Mouse (Mus musculus): ENCODE results near the gene Col23a1. TPM values are rescaled to one million over a fixed set of nuclear protein-coding genes. Genes with fewer than 3 reads are reported as not detected.
"Not testable (repeated sequence)": the region's sequence is repeated elsewhere in the genome, so short reads cannot be mapped to it uniquely, and the experiment has no call there.

Col23a1 gene
- polyA plus RNA-seq, 1 experiment from 2014 or later: 6.1 TPM

DNA sequence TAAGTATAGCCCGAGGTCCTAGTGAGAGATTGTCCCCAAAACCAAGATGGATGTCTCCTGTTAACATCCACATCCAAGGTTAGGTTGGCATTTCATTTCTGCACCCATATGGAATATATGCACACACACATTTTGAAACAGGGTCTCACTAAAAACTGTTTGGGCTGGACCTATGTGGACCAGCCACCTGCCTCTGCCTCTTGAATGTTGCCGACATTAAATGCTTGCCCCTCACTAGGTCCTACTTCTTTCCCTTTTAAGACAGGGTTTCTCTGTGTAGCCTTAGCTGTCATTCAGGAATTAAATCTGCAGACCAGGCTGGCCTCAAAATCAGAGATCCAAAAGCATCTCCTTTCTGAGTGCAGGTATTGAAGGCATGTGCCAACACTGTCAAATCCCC lies 307.8 kb downstream of the Col23a1 start:
- Histone ChIP-seq H3K27me3 (ENCODE audit: poor library complexity, severe bottlenecking) (no peaks in the 10 kb centered on the region), H3K4me1 (peaks cover 16% of the 10 kb centered on the region), H3K9me3 (no peaks in the 10 kb centered on the region), H3K4me3 (no peak overlapping the region), H3K27ac (no peak overlapping the region), H3K36me3 (replicated peaks) (peaks cover 100% of the 10 kb centered on the region)
- no peak for DNase-seq (ENCODE audit: extremely low spot score, low spot score)
- 89% methylated on average over 2 of the region's 2 CpGs for WGBS

DNA sequence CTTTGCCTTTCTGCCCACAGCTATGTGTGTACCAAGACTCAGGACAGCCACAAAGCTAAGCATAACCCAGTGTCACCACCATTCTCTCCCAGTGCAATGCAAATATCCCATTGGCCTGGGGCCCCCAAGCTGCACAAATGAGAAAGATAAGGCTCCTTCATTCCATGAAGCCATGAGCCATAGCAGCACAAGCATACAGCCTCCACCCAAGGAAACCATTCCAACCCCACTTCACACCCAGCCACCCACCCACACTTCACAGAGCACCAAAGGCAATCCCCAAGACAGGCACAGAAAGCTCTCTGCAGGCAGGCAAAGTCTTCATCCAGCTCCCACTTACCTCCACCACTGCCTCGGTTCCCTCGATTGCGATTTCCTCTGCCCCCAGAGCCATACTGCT lies 312.5 kb downstream of the Col23a1 start:
- WGBS: 89% methylated on average over 3 of the region's 3 CpGs
- Histone ChIP-seq H3K27me3 (ENCODE audit: poor library complexity, severe bottlenecking) (no peaks in the 10 kb centered on the region), H3K4me3 (peak overlapping the region; percentile 21; the same call in 1 of the 2 replicates), H3K4me1 (peaks cover 45% of the 10 kb centered on the region), H3K36me3 (replicated peaks) (peaks cover 89% of the 10 kb centered on the region), H3K9me3 (no peaks in the 10 kb centered on the region), H3K27ac (no peak overlapping the region)
- no peak for DNase-seq (ENCODE audit: extremely low spot score, low spot score)

DNA sequence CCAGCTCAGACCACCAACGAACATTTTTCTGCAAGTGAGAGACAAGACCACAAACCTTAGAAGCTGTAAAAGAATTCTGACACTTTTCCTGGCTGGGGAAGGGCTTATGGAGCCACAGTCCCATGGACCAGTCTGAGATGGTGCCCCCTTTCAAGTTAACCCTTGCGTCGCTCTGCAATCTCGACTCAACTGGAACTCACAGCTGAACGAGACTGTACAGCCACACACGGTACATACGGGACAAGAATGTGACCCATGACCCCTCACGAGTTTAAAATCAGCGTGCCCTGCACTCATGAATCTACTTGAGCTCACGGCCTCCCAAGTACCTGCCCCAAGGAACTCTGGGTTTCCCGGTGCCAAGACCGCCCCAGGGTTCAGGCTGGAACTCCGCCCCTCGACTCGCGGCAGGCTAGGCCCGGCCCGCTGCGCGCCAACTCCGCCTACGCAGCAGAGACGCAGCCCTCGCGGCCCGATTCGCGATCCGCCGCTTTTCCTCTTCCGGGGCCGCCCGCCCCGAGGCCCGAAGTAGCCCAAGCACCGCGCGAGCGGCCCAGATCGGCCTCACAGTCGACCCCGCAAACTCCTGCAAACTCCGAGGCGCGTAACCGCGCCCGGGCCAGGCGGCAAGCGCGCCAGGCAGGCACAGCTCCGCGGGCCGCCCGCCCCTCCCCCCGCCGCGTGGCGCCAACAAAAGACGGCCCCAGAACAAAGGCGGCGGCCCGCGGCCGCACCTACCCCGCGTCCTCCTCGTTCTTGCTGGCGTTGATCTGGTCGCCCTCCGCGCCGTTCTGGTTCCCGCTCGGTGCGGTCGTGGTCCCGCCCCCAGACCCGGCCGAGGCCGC lies 316.1 kb downstream of the Col23a1 start:
- peak overlapping the region; percentile 99 for H3K27ac ChIP-seq
- H3K4me3 ChIP-seq: peak overlapping the region; percentile 74
- no peaks in the 10 kb centered on the region for H3K9me3 ChIP-seq
- H3K36me3 ChIP-seq (replicated peaks): peaks cover 53% of the 10 kb centered on the region
- H3K27me3 ChIP-seq (ENCODE audit: poor library complexity, severe bottlenecking): no peaks in the 10 kb centered on the region
- H3K4me1 ChIP-seq: peaks cover 51% of the 10 kb centered on the region
- peak; percentile 72 for DNase-seq (ENCODE audit: extremely low spot score, low spot score)
- WGBS: under 1% methylated on average over 81 of the region's 81 CpGs

- H3K27me3 ChIP-seq (ENCODE audit: poor library complexity, severe bottlenecking): no peaks in the 10 kb centered on the region
- H3K9me3 ChIP-seq: no peaks in the 10 kb centered on the region
- DNase-seq (ENCODE audit: extremely low spot score, low spot score): peak; percentile 99
- under 1% methylated on average over 91 of the region's 91 CpGs for WGBS
- peak within 1 kb of the TSS; percentile 99 for H3K27ac ChIP-seq
- peak within 1 kb of the TSS; percentile 74 for H3K4me3 ChIP-seq
- peaks cover 44% of the 10 kb centered on the region for H3K4me1 ChIP-seq
- H3K36me3 ChIP-seq (replicated peaks): peaks cover 46% of the 10 kb centered on the region
Measured at GRCm38 (mm10) chr11:51606447-51607095, 316.9 kb downstream of the Col23a1 start, which contains the start of gene Hnrnpab. Hnrnpab (minus strand) TSS chr11:51606847.

DNA sequence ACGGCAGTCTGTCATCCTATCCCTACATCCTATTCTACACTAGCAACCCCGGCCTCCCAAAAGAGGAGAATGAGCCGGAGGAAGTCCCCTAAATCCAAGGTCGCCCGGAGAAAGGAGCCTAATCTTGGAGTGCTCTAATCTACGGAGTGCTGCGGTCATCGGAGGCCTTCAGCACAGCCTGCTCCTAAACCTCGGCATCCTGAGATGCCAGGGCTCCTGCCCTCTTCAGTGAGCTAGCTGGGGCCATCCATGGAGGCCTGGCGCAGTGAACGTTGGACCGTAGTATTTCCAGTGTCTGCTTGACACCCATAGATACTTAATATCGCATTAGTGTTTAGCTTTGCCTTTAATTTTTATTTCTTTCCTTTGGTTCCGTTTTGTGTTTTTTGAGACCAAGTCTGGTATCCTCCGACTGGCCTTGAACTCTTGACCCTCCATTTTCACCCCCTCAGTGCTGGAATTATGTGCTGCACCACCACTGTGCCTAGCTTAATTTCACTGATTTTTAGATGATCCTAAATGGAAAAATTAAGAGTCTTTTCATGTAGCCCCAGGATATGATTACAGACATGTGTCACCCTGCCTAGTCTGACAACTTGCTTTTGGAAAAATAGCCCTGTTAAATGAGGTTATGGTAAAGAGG lies 317.5 kb downstream of the Col23a1 start:
- Histone ChIP-seq H3K36me3 (replicated peaks) (peaks cover 39% of the 10 kb centered on the region), H3K4me3 (peak overlapping the region; percentile 74), H3K9me3 (no peaks in the 10 kb centered on the region), H3K27ac (peak overlapping the region; percentile 99), H3K27me3 (ENCODE audit: poor library complexity, severe bottlenecking) (no peaks in the 10 kb centered on the region), H3K4me1 (peaks cover 38% of the 10 kb centered on the region)
- DNase-seq (ENCODE audit: extremely low spot score, low spot score): no peak
- 12% methylated on average over 15 of the region's 15 CpGs for WGBS

DNA sequence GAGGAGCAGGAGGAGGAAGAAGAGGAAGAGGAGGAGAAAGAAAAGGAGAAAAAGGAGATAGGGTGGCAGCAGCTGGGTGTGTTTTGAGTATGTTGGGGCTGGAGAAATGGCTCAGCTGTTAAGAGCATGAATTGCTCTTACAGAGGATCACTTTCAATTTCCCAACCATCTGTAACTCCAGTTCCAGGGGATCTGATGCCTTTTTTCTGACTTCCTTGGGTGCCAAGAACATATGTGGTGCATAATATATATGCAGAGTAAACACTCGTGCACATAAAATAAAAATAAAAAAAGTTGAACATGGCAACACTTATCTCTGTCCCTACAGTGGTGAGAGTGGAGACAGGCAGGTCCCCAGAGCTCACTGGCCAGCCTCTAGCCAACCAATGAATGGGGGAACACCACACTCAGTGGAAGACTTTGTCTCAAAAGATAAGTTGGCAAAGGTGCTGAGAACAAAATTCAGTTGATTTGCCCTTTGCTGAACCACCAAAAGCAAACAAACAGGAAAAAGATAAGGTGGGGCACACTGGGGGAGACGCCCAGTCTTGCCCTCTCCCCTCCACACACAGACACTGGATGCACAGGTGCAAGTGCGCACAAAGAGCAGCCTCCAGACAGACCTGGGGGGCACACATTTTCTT lies 319.7 kb downstream of the Col23a1 start:
- no peak for DNase-seq (ENCODE audit: extremely low spot score, low spot score)
- H3K27me3 ChIP-seq (ENCODE audit: poor library complexity, severe bottlenecking): no peaks in the 10 kb centered on the region
- peaks cover 18% of the 10 kb centered on the region for H3K4me1 ChIP-seq
- no peaks in the 10 kb centered on the region for H3K9me3 ChIP-seq
- no peak overlapping the region for H3K27ac ChIP-seq
- 87% methylated on average over 3 of the region's 3 CpGs for WGBS
- H3K36me3 ChIP-seq (replicated peaks): peaks cover 18% of the 10 kb centered on the region
- H3K4me3 ChIP-seq: no peak overlapping the region

DNA sequence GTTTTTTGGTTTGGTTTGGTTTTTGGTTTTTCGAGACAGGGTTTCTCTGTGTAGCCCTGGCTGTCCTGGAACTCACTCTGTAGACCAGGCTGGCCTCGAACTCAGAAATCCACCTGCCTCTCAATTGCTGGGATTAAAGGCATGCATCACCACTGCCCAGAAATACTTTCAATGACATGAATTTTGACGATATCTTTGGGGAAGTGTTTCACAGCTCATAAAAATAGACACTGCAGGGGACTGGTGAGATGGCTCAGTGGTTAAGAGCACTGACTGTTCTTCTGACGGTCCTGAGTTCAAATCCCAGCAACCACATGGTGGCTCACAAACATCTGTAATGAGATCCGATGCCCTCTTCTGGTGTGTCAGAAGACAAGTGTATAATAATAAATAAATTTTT lies 320.2 kb downstream of the Col23a1 start:
- WGBS: 90% methylated on average over 5 of the region's 5 CpGs

GRCm38 (mm10) chr11:51614256-51614655 lies 324.5 kb downstream of the Col23a1 start:
- 82% methylated on average over 8 of the region's 8 CpGs for WGBS
- no peak for DNase-seq (ENCODE audit: extremely low spot score, low spot score)
- Histone ChIP-seq H3K9me3 (no peaks in the 10 kb centered on the region), H3K4me1 (peaks cover 19% of the 10 kb centered on the region), H3K27ac (no peak overlapping the region), H3K27me3 (ENCODE audit: poor library complexity, severe bottlenecking) (no peaks in the 10 kb centered on the region), H3K4me3 (no peak overlapping the region), H3K36me3 (replicated peaks) (no peaks in the 10 kb centered on the region)

More for the DNA sequence above, 320.2 kb downstream of the Col23a1 start:
- not testable (repeated sequence) for H3K4me3 ChIP-seq; H3K9me3 ChIP-seq; H3K27ac ChIP-seq; H3K27me3 ChIP-seq (ENCODE audit: poor library complexity, severe bottlenecking); DNase-seq (ENCODE audit: extremely low spot score, low spot score)
- H3K4me1 ChIP-seq: peaks cover 18% of the 10 kb centered on the region
- H3K36me3 ChIP-seq (replicated peaks): peaks cover 12% of the 10 kb centered on the region

GRCm38 (mm10) chr11:51615129-51615528 lies 325.4 kb downstream of the Col23a1 start:
- Histone ChIP-seq H3K27me3 (ENCODE audit: poor library complexity, severe bottlenecking) (no peaks in the 10 kb centered on the region), H3K27ac (peak overlapping the region; percentile 83), H3K4me1 (peaks cover 22% of the 10 kb centered on the region), H3K36me3 (replicated peaks) (no peaks in the 10 kb centered on the region), H3K9me3 (no peaks in the 10 kb centered on the region), H3K4me3 (peak overlapping the region; percentile 43)
- DNase-seq (ENCODE audit: extremely low spot score, low spot score): no peak
- 55% methylated on average over 7 of the region's 7 CpGs for WGBS

DNA sequence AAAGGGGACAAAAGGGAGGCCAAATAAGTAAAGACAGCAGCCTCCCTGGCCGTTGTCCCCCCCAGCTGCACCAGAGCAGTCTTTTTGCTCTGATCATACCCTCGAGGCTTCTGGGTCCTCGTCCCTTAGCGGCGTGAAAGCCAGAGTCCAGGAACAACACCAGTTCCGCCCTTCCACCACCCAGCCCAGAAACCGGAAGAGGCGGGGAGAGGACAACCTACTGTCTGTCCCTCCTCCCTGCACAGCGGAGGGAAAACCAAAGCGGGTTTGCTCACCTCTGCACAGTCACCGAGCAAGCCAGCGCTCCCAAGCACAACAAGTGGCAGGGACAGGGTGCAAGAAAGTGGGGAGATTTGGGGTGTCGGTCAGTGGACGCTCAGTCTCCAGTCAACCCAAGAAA lies 325.9 kb downstream of the Col23a1 start:
- peak overlapping the region; percentile 83 for H3K27ac ChIP-seq

DNA sequence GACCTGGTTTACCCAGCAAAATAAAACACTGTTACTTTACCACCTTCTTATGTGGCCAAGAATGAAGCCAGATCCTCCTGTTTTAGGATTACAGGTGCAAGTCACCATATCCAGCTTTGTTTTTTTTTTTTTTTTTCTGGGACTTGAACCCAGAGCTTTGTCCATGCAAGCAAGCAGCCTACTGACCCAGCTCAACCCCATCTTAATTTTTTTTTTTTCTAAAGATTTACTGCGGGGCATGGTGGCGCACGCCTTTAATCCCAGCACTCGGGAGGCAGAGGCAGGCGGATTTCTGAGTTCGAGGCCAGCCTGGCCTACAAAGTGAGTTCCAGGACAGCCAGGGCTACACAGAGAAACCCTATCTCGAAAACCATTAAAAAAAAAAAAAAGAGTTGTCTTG lies 326.4 kb downstream of the Col23a1 start:
- not testable (repeated sequence) for H3K9me3 ChIP-seq; DNase-seq (ENCODE audit: extremely low spot score, low spot score); H3K36me3 ChIP-seq (replicated peaks); H3K27me3 ChIP-seq (ENCODE audit: poor library complexity, severe bottlenecking)
- H3K4me1 ChIP-seq: peaks cover 32% of the 10 kb centered on the region
- peak overlapping the region; percentile 83 for H3K27ac ChIP-seq
- 92% methylated on average over 7 of the region's 7 CpGs for WGBS
- H3K4me3 ChIP-seq: peak overlapping the region; percentile 43

More for the DNA sequence above, 325.9 kb downstream of the Col23a1 start:
- peaks cover 26% of the 10 kb centered on the region for H3K4me1 ChIP-seq
- H3K9me3 ChIP-seq: no peaks in the 10 kb centered on the region
- peak overlapping the region; percentile 43 for H3K4me3 ChIP-seq
- 4% methylated on average over 14 of the region's 14 CpGs for WGBS
- H3K27me3 ChIP-seq (ENCODE audit: poor library complexity, severe bottlenecking): no peaks in the 10 kb centered on the region
- H3K36me3 ChIP-seq (replicated peaks): no peaks in the 10 kb centered on the region
- peak; percentile 72 for DNase-seq (ENCODE audit: extremely low spot score, low spot score)

- peak; percentile 53 for DNase-seq (ENCODE audit: extremely low spot score, low spot score)
- Histone ChIP-seq H3K27me3 (ENCODE audit: poor library complexity, severe bottlenecking) (no peaks in the 10 kb centered on the region), H3K4me3 (no peak overlapping the region), H3K4me1 (peaks cover 40% of the 10 kb centered on the region), H3K36me3 (replicated peaks) (peaks cover 20% of the 10 kb centered on the region), H3K9me3 (no peaks in the 10 kb centered on the region), H3K27ac (no peak overlapping the region)
- 10% methylated on average over 4 of the region's 4 CpGs for WGBS
Measured at GRCm38 (mm10) chr11:51617693-51618092, 328.0 kb downstream of the Col23a1 start.
